Mouse (Mus musculus): Measurements from ENCODE around the gene Clpx. TPM values are rescaled to one million over a fixed set of nuclear protein-coding genes. Genes with fewer than 3 reads are reported as not detected.
A peak's percentile ranks its signal among the peaks of the same experiment; 100 is the strongest.
"Not testable (repeated sequence)": the region's sequence is repeated elsewhere in the genome, so short reads cannot be mapped to it uniquely, and the experiment has no call there.

Clpx gene
- polyA plus RNA-seq, 1 experiment: 31.5 TPM

GRCm38 (mm10) chr9:65333958-65334357, 39.9 kb downstream of the Clpx start:
- no peak overlapping the region for H3K4me3 ChIP-seq (ENCODE audit: low read depth, low read length)
- no peak overlapping the region for H3K9ac ChIP-seq (ENCODE audit: low read depth, poor library complexity, severe bottlenecking)
- no peak overlapping the region for H3K27ac ChIP-seq (ENCODE audit: insufficient read depth, low read length)
- H3K9me3 ChIP-seq (replicated peaks; ENCODE audit: control insufficient read depth, insufficient read depth, low read length, poor library complexity, severe bottlenecking): no peaks in the 10 kb centered on the region
- no peaks in the 10 kb centered on the region for H3K27me3 ChIP-seq (ENCODE audit: control insufficient read depth, insufficient read depth, low read length, poor library complexity, severe bottlenecking)
- no peaks in the 10 kb centered on the region; the same call in 1 of the 2 replicates for H3K36me3 ChIP-seq (ENCODE audit: control insufficient read depth, insufficient read depth, low read length, poor library complexity, severe bottlenecking)
- H3K4me1 ChIP-seq (ENCODE audit: control insufficient read depth, insufficient read depth, low read length): peaks cover 2% of the 10 kb centered on the region
- no peak for TF ChIP-seq EP300 (IDR thresholded peaks at IDR 0.05; ENCODE audit: insufficient read depth, low read depth, low read length)
- TF ChIP-seq POLR2A (IDR thresholded peaks at IDR 0.05; ENCODE audit: insufficient read depth, low read length): no peak
- no peak for TF ChIP-seq CTCF (IDR thresholded peaks at IDR 0.05; ENCODE audit: low read depth, low read length)

- Histone ChIP-seq H3K27me3 (ENCODE audit: control insufficient read depth, insufficient read depth, low read length, poor library complexity, severe bottlenecking) (no peaks in the 10 kb centered on the region), H3K4me1 (ENCODE audit: control insufficient read depth, insufficient read depth, low read length) (peaks cover 2% of the 10 kb centered on the region), H3K27ac (ENCODE audit: insufficient read depth, low read length) (no peak overlapping the region), H3K36me3 (ENCODE audit: control insufficient read depth, insufficient read depth, low read length, poor library complexity, severe bottlenecking) (no peaks in the 10 kb centered on the region), H3K9me3 (replicated peaks; ENCODE audit: control insufficient read depth, insufficient read depth, low read length, poor library complexity, severe bottlenecking) (peaks cover 5% of the 10 kb centered on the region; the same call in 1 of the 2 replicates), H3K9ac (ENCODE audit: low read depth, poor library complexity, severe bottlenecking) (no peak overlapping the region), H3K4me3 (ENCODE audit: low read depth, low read length) (no peak overlapping the region)
- no peak for TF ChIP-seq POLR2A (IDR thresholded peaks at IDR 0.05; ENCODE audit: insufficient read depth, low read length)
- TF ChIP-seq CTCF (IDR thresholded peaks at IDR 0.05; ENCODE audit: low read depth, low read length): no peak
- no peak for TF ChIP-seq EP300 (IDR thresholded peaks at IDR 0.05; ENCODE audit: insufficient read depth, low read depth, low read length)
Observed at GRCm38 (mm10) chr9:65339146-65339545, 45.1 kb downstream of the Clpx start.

DNA sequence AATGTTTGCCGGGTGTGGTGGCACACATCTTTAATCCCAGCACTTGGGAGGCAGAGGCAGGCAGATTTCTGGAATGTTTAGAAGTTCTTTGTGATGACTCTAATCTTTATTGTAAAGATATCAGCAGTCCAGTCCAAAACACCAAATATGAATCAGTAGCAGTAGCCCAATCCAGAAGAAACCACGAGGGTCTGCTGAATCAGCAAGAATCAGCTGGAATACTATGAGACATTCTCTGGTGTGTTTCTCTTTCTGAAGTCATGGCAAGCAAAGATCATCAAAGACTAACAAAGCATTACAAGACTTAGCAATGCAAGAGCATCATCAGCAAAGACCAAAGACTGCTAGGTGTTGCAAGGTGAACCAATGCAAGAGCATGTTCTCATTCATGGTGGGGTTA, 46.4 kb downstream of the Clpx start:
- Histone ChIP-seq H3K27ac (ENCODE audit: insufficient read depth, low read length) (no peak overlapping the region), H3K9me3 (replicated peaks; ENCODE audit: control insufficient read depth, insufficient read depth, low read length, poor library complexity, severe bottlenecking) (peaks cover 10% of the 10 kb centered on the region), H3K27me3 (ENCODE audit: control insufficient read depth, insufficient read depth, low read length, poor library complexity, severe bottlenecking) (no peaks in the 10 kb centered on the region), H3K36me3 (ENCODE audit: control insufficient read depth, insufficient read depth, low read length, poor library complexity, severe bottlenecking) (no peaks in the 10 kb centered on the region), H3K4me1 (ENCODE audit: control insufficient read depth, insufficient read depth, low read length) (peaks cover 2% of the 10 kb centered on the region), H3K4me3 (ENCODE audit: low read depth, low read length) (no peak overlapping the region), H3K9ac (ENCODE audit: low read depth, poor library complexity, severe bottlenecking) (no peak overlapping the region)
- TF ChIP-seq EP300 (IDR thresholded peaks at IDR 0.05; ENCODE audit: insufficient read depth, low read depth, low read length): no peak
- TF ChIP-seq POLR2A (IDR thresholded peaks at IDR 0.05; ENCODE audit: insufficient read depth, low read length): no peak
- TF ChIP-seq CTCF (IDR thresholded peaks at IDR 0.05; ENCODE audit: low read depth, low read length): no peak

GRCm38 (mm10) chr9:65345439-65345838, 51.4 kb downstream of the Clpx start:
- H3K27me3 ChIP-seq (ENCODE audit: control insufficient read depth, insufficient read depth, low read length, poor library complexity, severe bottlenecking); H3K36me3 ChIP-seq (ENCODE audit: control insufficient read depth, insufficient read depth, low read length, poor library complexity, severe bottlenecking); H3K9me3 ChIP-seq (replicated peaks; ENCODE audit: control insufficient read depth, insufficient read depth, low read length, poor library complexity, severe bottlenecking); H3K4me1 ChIP-seq (ENCODE audit: control insufficient read depth, insufficient read depth, low read length): not testable (repeated sequence)
- H3K4me3 ChIP-seq (ENCODE audit: low read depth, low read length): peak overlapping the region; percentile 70
- H3K27ac ChIP-seq (ENCODE audit: insufficient read depth, low read length): peak overlapping the region; percentile 71
- peak overlapping the region; percentile 89 for H3K9ac ChIP-seq (ENCODE audit: low read depth, poor library complexity, severe bottlenecking)

DNA sequence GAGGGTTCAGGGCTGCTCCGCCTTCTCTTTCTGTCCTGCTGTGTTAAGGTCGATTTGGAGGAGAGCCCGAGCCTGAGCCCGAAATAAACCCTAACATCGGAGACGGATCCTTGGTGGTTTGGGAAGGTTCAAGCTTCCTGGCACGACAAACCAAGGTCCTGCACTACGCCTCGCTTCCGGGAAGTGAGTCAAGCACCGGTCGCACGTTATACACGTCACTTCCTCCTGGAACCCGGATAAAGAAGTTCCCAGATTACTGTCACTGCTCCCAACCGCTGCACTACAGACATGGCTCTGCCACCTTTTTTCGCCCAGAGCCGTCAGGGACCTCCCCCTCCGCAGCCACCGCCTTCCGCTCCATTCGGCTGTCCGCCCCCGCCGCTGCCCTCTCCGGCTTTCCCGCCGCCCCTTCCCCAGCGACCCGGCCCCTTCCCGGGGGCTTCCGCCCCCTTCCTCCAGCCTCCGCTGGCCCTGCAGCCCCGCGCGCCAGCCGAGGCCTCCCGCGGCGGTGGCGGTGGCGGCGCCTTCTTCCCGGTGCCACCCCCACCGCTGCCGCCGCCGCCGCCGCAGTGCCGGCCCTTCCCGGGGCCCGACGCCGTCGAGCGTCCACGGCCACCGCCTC, 51.9 kb downstream of the Clpx start, which contains the start of gene Pdcd7:
Gene Pdcd7 (plus strand): TSS at position 251 of the 622 bp plus-strand sequence.
- Histone ChIP-seq H3K4me3 (ENCODE audit: low read depth, low read length) (peak within 1 kb of the TSS; percentile 70), H3K36me3 (ENCODE audit: control insufficient read depth, insufficient read depth, low read length, poor library complexity, severe bottlenecking) (no peaks in the 10 kb centered on the region), H3K9me3 (replicated peaks; ENCODE audit: control insufficient read depth, insufficient read depth, low read length, poor library complexity, severe bottlenecking) (peaks cover 5% of the 10 kb centered on the region), H3K27ac (ENCODE audit: insufficient read depth, low read length) (peak within 1 kb of the TSS; percentile 71), H3K27me3 (ENCODE audit: control insufficient read depth, insufficient read depth, low read length, poor library complexity, severe bottlenecking) (no peaks in the 10 kb centered on the region), H3K4me1 (ENCODE audit: control insufficient read depth, insufficient read depth, low read length) (peaks cover 1% of the 10 kb centered on the region), H3K9ac (ENCODE audit: low read depth, poor library complexity, severe bottlenecking) (peak within 1 kb of the TSS; percentile 89)
- TF ChIP-seq CTCF (IDR thresholded peaks at IDR 0.05; ENCODE audit: low read depth, low read length): no peak
- TF ChIP-seq POLR2A (IDR thresholded peaks at IDR 0.05; ENCODE audit: insufficient read depth, low read length): peak; percentile 62

DNA sequence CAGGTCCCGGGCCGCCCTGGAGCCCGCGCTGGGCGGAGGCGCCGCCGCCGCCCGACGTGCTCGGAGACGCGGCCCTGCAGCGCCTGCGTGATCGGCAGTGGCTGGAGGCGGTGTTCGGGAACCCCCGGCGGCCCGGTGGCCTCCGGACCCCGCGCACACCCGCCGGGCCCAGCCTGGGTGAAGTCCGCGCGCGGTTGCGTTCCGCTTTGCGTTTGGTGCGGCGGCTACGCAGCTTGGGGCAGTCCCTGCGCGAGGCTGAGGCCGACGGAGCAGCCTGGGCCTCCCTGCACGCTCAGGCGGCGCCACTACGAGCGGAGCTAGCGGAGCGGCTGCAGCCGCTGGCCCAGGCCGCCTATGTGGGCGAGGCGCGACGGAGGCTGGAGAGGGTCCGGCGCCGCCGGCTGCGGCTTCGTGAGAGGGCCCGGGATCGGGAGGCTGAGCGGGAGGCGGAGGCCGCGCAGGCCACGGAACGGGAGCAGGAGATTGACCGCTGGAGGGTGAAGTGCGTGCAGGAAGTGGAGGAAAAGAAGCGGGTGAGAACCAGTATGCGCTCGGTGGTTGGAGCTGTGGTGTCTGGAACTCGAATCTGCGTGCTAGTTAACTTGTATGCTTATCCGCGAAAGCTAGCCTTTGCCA, 52.5 kb downstream of the Clpx start:
- Histone ChIP-seq H3K27me3 (ENCODE audit: control insufficient read depth, insufficient read depth, low read length, poor library complexity, severe bottlenecking) (no peaks in the 10 kb centered on the region), H3K9ac (ENCODE audit: low read depth, poor library complexity, severe bottlenecking) (peak overlapping the region; percentile 89), H3K4me3 (ENCODE audit: low read depth, low read length) (peak overlapping the region; percentile 70), H3K4me1 (ENCODE audit: control insufficient read depth, insufficient read depth, low read length) (peaks cover 1% of the 10 kb centered on the region), H3K36me3 (ENCODE audit: control insufficient read depth, insufficient read depth, low read length, poor library complexity, severe bottlenecking) (no peaks in the 10 kb centered on the region), H3K27ac (ENCODE audit: insufficient read depth, low read length) (no peak overlapping the region; the same call in 1 of the 2 replicates), H3K9me3 (replicated peaks; ENCODE audit: control insufficient read depth, insufficient read depth, low read length, poor library complexity, severe bottlenecking) (peaks cover 5% of the 10 kb centered on the region)
- TF ChIP-seq POLR2A (IDR thresholded peaks at IDR 0.05; ENCODE audit: insufficient read depth, low read length) (no peak), CTCF (IDR thresholded peaks at IDR 0.05; ENCODE audit: low read depth, low read length) (no peak), EP300 (IDR thresholded peaks at IDR 0.05; ENCODE audit: insufficient read depth, low read depth, low read length) (no peak)

Measured in ES-Bruce4 (cell line).